Mouse (Mus musculus) adrenal gland, postnatal 10 days (tissue): ENCODE measurements around the gene Tbrg4. TPM values are rescaled to one million over a fixed set of nuclear protein-coding genes. Genes with fewer than 3 reads are reported as not detected.

ENCODE experiments used
- DNase-seq: peaks from one replicate; pipeline ENCODE4 v3.0.0; 2021; ENCODE audit warnings: mixed read lengths
- total RNA-seq, 2 experiments: library from RNA; stranded (reverse); gene quantifications; 2 replicates each; pipeline ENCODE4 v1.2.3; 2021

The Tbrg4 gene
- total RNA-seq, 2 experiments from 2014 or later, result 86.9 to 95.1 TPM

DNA sequence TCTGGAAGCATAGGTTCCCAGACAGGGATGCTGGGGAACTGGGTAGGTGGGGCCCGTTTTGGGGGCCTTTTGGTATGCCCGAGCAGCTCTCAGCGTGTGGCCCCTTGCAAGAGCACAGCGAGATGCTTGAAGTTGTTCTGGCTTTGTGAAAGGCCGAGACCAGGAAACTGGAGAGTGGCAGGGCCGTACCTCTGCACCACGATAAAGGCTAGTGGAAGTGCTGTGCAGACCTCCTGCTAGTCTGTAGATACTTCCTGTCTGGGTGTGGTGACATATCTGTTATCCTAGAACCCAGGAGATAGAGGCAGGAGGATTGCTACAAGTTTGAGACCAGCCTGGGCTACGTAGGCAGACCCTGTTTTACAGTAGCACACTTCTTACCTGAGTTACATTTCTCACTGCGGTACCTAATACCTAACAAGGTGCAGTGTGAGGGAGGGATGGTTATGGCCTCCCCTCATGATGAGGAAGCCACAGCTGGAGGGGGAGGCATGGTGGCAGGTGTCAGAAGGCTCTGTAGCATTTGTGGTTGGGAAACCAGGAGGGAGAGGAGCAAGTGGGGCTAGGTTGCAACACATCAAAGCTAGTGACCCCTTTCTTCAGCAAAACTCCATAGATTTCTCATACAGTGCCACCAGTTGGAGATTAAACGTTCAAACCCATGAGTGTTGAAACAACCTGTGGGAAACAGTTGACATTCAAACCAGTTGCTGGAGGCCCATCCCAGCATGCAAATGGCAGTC is 34.8 kb downstream of the Tbrg4 start:
- no peak for DNase-seq

DNA sequence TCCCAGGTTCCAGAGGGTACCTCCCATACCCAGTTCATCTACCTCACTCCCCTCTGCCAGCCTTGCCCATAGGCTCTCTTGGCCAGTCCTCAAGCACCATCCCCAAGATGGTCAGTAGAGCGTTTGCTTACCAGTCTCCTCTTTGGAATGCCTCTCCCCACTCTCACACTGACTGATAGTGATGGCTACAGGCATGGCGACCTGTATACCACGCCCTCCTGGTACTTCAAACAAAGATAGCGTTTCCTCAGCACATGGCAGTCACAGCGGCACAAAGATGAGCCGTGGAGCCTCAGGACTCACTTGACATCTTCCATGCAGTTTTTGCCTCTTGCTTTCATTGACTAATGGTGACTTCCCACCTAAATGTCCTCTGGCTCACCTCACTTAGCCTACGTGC is 36.0 kb downstream of the Tbrg4 start:
- no peak for DNase-seq

DNA sequence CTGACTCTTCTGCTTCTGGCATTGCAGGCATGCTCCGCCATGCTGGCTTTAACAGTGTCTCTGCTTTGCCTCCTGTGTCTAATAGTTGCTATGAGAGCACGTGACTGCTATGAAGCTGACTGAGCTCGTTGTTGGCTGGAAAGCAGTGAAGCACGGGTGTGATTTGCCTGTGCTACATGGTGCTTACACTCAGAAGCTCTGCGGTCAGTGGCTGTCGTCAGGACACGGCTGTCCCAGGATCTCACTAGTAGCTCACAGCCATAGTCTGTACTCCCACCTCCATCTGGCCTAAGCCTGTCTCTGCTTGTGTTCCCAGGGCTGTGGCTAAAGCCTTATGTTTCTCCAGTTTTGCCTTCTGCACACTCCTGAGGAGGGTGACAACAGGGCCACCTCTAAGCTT is 37.6 kb downstream of the Tbrg4 start:
- DNase-seq, result no peak

DNA sequence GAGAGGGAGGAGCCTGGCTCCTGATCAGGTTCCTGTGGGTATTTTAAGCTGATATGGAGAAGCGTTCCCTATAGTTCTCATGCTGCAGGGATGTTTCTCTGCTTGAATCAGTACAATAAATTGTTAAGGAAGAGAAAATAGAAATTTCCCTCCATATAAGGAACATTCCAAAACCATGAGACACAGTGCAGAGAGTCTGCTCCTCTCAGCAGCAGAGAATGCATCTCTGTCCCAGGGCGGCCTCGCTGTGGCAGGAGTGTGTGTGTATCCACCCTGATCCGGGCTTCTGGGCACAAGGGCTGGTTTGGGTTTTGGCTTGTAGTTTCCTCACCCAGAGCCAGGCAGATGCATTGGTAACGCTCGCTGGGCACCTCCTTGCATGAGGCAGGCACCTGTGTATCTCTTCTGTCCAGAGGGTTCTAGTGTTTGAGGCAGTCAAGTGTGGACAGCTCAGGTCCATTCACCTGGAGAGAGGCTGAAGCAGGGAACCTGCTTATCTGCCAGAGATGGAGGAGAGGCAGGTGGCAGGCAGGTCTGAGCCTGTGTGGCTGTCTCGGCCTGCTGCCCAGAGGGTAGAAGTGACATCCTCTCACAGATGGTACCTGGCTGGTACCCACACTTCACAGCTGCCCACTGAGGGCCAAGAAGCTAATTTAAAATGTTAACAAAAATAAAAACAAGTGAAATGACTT is 38.5 kb downstream of the Tbrg4 start:
- no peak for DNase-seq

DNA sequence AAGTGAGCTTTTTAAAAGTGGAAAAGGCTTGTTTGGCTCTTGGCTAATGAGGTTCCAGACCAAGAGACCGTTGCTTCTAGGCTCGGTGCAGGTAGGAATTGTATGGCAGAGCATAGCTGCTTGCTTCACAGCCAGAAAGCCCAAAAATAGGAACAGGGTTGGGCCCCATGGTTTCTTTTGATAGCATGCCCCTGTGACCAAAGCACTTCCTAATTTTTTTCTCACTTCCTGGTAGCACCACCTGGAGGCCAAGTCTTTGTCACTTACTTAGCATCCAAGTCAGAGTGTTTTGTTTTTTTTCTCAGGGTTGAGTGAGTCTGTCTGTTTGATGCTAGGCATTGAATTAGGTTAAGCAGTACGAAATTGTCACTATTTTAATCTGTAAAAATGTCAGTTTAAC is 39.2 kb downstream of the Tbrg4 start:
- no peak for DNase-seq

DNA sequence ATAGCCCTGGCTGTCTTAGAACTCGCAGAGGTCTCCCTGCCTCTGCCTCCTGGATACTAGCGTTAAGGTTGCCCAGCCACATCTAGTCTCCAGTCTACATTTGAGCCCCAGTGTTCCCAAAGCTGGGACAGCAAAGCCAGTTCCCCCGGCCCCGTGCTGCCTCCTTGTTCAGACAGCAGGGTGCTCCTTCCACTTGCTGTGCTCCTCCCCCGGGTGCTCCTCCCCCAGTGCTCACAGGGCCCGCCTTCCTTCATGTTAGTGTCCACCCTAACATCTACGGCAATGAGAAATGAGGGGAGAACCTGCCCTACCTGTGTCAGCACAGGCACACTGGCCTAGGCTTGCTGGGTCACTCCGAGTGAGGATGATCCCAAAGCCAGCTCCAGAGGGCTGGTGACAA is 40.1 kb downstream of the Tbrg4 start:
- DNase-seq, result no peak

DNA sequence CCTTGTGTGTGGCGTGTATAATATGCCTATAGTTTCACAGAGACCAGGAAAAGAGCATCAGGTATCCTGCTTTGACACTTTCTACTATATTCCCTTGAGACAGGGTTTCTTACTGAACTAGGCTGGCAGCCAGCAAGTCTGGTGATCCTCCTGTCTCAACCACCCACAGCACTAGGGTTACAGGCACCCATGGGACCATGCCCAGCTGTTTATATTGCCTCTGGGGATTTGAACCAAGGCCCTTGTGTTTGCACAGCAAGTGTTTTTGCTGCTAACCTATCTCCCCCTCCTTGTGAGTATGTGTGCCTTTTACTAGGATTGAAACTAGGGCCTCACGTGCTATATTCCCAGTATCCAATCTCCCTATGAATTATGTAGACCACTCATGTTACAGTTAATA is 44.3 kb downstream of the Tbrg4 start:
- no peak for DNase-seq

DNA sequence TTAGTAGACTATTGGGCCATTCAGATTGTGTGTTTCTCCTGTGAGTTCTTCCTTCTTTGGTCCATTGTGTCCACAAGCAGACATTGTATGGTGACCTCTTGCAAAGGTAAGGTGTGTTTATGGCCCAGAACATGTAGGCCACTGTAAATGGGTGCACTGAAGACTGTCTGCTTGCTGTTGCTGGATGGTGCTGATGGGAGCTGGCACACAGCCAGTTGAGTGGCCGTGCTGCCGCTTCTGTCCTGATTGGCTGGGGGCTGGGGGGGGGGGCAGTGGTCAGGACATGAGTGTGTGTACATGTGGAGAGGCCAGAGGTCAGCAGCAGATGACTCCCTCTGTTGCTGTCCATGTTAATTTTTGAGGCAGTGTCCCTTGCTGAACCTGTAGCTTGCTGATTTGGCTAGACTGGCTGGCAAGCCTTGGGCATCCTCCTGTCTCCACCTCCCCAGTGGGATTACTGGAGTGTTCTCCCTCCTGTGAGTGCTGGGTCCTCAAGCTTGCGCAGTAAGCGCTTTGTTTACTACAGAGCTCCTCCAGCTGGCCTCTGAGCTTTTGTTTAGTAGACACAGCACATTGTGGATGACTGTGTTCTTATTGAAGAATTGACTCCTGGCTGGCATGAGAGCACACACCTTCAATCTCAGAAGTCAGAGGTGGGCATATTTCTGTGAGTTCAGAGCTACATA is 45.7 kb downstream of the Tbrg4 start:
- DNase-seq, result no peak

DNA sequence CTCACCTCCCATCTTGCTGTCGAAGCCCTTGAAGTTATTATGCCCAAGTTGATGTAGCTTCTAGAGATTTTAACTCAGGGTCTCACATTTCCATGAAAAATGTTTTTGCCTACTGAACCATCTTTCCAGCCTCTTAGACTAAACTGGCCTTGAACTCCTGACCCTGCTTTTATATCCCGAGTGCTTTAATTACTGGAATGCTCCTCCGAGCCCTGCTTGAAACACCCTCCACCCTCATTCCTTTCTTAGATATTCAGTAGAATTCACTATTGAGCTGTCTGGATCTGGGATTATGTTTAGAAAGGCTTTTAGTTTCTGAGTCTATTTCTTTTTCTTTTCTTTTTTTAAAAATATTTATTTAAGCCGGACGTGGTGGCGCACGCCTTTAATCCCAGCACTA is 46.5 kb downstream of the Tbrg4 start:
- DNase-seq, result no peak

DNA sequence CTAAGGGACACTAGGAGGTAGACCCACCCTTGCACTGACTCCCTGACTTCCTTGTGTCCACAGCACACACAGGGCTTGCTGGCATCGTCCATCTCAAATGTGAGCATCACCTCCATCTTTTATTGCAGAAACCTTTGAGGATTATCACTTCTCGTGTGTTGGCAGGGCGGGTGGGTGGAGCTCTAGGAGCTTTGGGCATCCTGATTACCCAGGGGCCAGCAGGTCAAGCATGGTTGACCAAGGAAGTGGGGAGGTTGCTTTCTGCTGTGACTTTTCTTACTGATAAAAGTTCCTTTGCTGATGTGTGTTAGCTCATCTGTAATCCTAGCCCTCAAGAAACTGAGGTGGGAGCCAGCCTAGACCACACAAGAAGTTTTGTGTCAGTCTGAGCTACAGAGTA is 49.7 kb downstream of the Tbrg4 start:
- no peak for DNase-seq

DNA sequence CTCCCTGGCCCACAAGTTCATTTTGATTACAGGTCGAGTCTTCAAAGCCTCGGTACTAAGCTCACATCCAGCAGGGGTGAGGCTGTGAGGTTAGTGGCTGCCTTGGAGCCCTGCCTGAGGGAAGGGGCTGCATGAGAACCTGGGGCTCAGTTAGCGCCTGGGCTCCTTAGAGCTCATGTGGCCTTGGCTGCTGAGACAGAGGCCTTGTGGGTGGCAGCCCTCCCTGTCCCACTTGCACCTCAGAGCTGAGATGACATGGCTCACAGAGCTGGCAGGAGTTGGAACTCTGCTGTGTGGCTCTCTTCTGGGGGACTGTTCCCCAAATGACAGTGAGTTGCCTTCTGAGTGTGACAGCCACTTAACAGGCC is 56.5 kb downstream of the Tbrg4 start:
- peak; percentile 65 for DNase-seq

DNA sequence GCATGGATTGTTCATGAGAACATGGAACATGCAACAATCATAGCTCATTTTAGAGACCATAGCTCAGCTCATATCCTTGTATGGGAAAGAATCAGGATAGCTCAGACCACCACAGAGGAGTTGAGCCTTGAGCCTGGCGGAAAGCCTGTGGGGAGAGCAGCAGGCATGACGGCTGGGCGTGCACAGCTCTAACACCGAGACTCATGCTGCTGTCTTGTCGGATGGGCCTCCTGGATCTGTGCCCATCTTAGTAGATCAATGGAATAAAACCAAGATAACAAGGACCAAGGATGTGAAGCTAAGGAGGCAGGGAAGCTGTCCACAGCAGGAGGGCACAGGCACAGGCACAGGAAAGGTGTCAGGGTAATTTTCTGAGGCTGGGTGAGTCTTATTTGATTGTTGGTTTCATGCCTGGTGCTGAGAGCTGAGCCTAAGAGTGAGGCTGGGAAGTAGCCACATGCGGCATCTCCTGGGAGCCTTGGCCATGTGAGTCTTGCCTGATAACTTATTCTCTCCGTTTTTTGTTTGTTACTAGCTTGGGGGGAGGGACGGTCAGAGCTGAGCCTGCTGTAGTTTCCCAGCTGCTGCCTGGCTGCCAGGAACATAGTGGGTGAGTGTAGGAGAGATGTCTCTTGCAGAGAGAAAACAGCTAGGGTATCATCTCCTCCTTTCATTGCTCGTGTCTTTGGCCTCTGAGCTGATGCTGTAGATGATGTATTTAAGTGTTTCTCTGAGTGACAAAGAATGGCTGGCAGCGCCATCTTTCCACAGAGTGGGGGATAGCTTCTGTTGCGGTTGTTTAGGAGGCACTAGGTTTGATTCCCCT is 57.1 kb downstream of the Tbrg4 start:
- DNase-seq, result peak; percentile 37

DNA sequence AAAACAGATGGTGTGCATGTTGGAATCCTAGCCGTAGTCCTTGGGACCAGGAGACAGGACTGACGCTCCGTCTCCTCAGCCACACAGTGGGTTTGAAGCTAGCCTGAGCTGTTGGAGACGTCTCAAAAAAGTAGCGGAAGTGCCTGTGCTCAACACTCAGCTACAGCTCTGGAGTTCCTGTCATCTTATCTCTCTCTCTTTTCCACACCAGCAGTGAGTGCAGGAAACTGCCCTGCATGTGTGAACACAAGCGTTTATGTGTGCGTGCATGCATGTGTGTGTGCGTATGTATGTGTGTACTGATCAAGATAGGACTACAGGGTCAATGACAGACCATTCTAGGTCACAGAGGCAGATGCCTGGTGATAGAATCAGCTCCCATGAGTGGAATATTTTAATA is 57.9 kb downstream of the Tbrg4 start:
- DNase-seq, result no peak

DNA sequence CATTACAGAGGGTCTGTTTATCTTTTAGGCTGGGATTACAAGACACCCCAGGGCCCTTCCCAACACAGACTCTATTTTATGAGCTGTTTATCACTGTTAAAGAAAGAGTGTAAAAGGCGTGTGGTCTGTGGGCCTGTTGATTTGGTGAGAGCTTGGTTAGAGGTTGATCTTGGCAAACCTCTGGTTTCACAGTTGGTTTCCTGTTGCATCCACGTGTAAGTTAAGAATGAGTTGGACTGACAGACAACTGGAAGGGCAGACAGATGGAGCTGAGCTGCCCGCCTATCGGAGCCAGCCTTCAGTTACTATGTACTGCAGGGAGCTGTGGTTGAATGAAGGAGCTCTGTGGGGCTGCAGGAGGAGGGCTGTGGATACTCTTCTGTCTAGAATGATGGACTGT is 59.4 kb downstream of the Tbrg4 start:
- no peak for DNase-seq

Other genes starting within 250 kb of the Tbrg4 start
- gene Zmiz2, start 237.0 kb downstream of the Tbrg4 start, total RNA-seq, result 10 to 100 TPM; 38.4 to 48.2 TPM
- gene Ppia, start 210.6 kb downstream of the Tbrg4 start, total RNA-seq, result 1,000 to 10,000 TPM; 1,588 to 1,631 TPM
- gene H2afv, start 181.6 kb downstream of the Tbrg4 start, total RNA-seq, result 10 to 100 TPM; 84.9 to 92.0 TPM
- gene Purb, start 150.2 kb downstream of the Tbrg4 start, total RNA-seq, result 10 to 100 TPM; 62.7 to 71.0 TPM
- gene Myo1g, start 105.1 kb downstream of the Tbrg4 start, total RNA-seq, result 1 to 10 TPM; 6.3 to 6.5 TPM
- 10 to 100 TPM; 46.4 to 47.5 TPM for gene Ccm2, start 79.2 kb downstream of the Tbrg4 start, total RNA-seq
- gene Nacad, start 20.0 kb downstream of the Tbrg4 start, total RNA-seq, result 1 to 10 TPM; 4.2 to 5.7 TPM
- not detected for gene Wap, start 12.6 kb upstream of the Tbrg4 start, total RNA-seq
- 1 to 10 TPM; 7.6 to 9.8 TPM for gene Ramp3, start 32.5 kb upstream of the Tbrg4 start, total RNA-seq
- gene Gm11983, start 211.6 kb upstream of the Tbrg4 start, total RNA-seq, result not detected